Mouse (Mus musculus) kidney, adult 2 months (tissue): Measurements from ENCODE around the gene Ppp1r37.

Experiments used
- CTCF ChIP-seq: fragments of 200-500 bp; conservative IDR thresholded peaks from 2 replicates; pipeline ENCODE4 v1.5.1; 2011; ENCODE audit warnings: low read depth, mild to moderate bottlenecking, control low read depth, low read length, moderate library complexity, mixed read lengths; ENCODE audit not compliant: insufficient read depth, insufficient read length
- POLR2A ChIP-seq: fragments of 200-500 bp; IDR thresholded peaks from one replicate; pipeline ENCODE4 v1.6.1; 2011; ENCODE audit warnings: low read depth, low read length, control low read depth

DNA sequence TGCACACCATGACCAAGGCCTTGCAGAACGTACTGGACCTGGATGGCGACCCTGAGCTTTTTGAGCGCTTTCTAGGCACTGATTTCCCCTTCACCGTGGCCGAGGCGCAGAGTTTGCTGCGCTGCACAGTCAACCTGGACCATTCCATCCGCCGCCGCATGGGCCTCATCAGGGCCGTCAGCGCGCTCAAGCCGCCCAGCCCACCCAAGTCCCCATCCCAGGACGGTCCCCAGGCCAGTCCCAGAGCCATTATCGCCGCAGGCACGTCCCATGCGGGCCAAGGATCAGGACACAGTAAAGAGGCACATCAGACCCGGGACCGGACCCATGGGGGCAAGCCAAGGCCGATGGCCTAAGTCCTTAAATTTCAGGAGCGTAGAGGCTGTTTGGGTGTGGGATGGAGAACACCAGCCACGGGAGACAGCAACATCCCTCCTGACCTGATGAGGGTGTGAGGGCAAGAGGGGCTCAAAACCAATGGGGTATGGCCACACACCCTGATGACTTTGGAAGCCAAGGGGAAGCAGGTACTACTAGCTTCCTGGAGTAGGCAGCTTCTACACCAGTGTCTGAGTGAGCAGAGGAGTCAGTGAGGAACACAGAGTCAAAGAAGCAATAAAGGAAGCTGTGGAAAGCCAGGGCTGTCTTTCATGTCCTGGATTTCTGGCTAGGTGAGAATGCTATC lies 38.3 kb downstream of the Ppp1r37 start:
- TF ChIP-seq POLR2A (no peak), CTCF (no peak)
